Mouse (Mus musculus) megakaryocyte, adult 5-6 weeks (primary cell): ENCODE measurements around the gene Spdef. TPM values are rescaled to one million over a fixed set of nuclear protein-coding genes. Genes with fewer than 3 reads are reported as not detected.

Source experiments
- ATAC-seq: 2 replicates; pipeline ENCODE4 v1.8.0; 2016; ENCODE audit warnings: mild to moderate bottlenecking, inconsistent platforms; ENCODE audit not compliant: poor library complexity, severe bottlenecking
- total RNA-seq, 2 experiments: library from RNA; stranded (forward) in 1 of 2; stranded (reverse) in 1 of 2; fragments of 153-499, 151-499 nt in 1 of 2; fragments of 221-1000, 200-1000 nt in 1 of 2; gene quantifications; 2 replicates each; pipeline versions ENCODE4 v1.2.3 to v1.2.4; 2015 to 2017

The Spdef gene
- total RNA-seq (2015) (not detected in 2 replicates), total RNA-seq (2017) (not detected in 2 replicates)

GRCm38 (mm10) chr17:27728770-27729169 lies at the start of gene Spdef:
Spdef (minus strand) TSS chr17:27728955.
- no peak for ATAC-seq

GRCm38 (mm10) chr17:27777823-27778222 lies 49.1 kb upstream of the Spdef start:
- peak; percentile 75 for ATAC-seq

- no peak for ATAC-seq
These were observed 45.4 kb upstream of the Spdef start for GRCm38 (mm10) chr17:27774198-27774597.

- no peak for ATAC-seq
These were observed 42.9 kb upstream of the Spdef start for GRCm38 (mm10) chr17:27771616-27772015.

- ATAC-seq = peak; percentile 73
These were observed 40.2 kb upstream of the Spdef start for GRCm38 (mm10) chr17:27768817-27769542.

GRCm38 (mm10) chr17:27767543-27767942 lies 38.8 kb upstream of the Spdef start:
- ATAC-seq = no peak

GRCm38 (mm10) chr17:27767120-27767519 lies 38.4 kb upstream of the Spdef start:
- ATAC-seq = 0 out of 2 replicates have a peak, but pooled peaks have one; percentile 33

- ATAC-seq = no peak
These were observed 36.3 kb upstream of the Spdef start for GRCm38 (mm10) chr17:27765066-27765465.

GRCm38 (mm10) chr17:27764453-27764852 lies 35.7 kb upstream of the Spdef start:
- no peak for ATAC-seq

GRCm38 (mm10) chr17:27762884-27763283 lies 34.1 kb upstream of the Spdef start:
- ATAC-seq = no peak

- ATAC-seq = peak; percentile 49; the same call in 1 of the 2 replicates
These were observed 33.0 kb upstream of the Spdef start for GRCm38 (mm10) chr17:27761639-27762336.

GRCm38 (mm10) chr17:27760169-27760568 lies 31.4 kb upstream of the Spdef start:
- ATAC-seq = no peak

GRCm38 (mm10) chr17:27751314-27752202 lies 22.8 kb upstream of the Spdef start:
- ATAC-seq = no peak

- ATAC-seq = no peak
These were observed 21.7 kb upstream of the Spdef start for GRCm38 (mm10) chr17:27750451-27750942.

- no peak for ATAC-seq
These were observed 19.4 kb upstream of the Spdef start for GRCm38 (mm10) chr17:27748123-27748522.

- no peak for ATAC-seq
These were observed 17.7 kb upstream of the Spdef start for GRCm38 (mm10) chr17:27746446-27746845.

- ATAC-seq = no peak
These were observed 12.2 kb upstream of the Spdef start for GRCm38 (mm10) chr17:27740961-27741360.

- no peak for ATAC-seq
These were observed 5.8 kb upstream of the Spdef start for GRCm38 (mm10) chr17:27734344-27735073.

GRCm38 (mm10) chr17:27732694-27733093 lies 3.9 kb upstream of the Spdef start:
- ATAC-seq = no peak

- no peak for ATAC-seq
These were observed 3.4 kb upstream of the Spdef start for GRCm38 (mm10) chr17:27732152-27732551.
